Mouse (Mus musculus) heart, postnatal 25 days (tissue): ENCODE results near the gene Agpat4. TPM values are rescaled to one million over a fixed set of nuclear protein-coding genes. Genes with fewer than 3 reads are reported as not detected.
"Not testable (repeated sequence)": the region's sequence is repeated elsewhere in the genome, so short reads cannot be mapped to it uniquely, and the experiment has no call there.

ENCODE experiments used
- DNase-seq: peaks from one replicate; pipeline ENCODE4 v3.0.0; 2022; ENCODE audit warnings: low spot score
- intact Hi-C: fragments of 180-260 bp; cut with DNase I; formaldehyde crosslinking; loops from one replicate; pipeline ENCODE4 v1.15.1; 2025
- total RNA-seq, 2 experiments: library from RNA; stranded (reverse); gene quantifications; 2 replicates each; pipeline ENCODE4 v1.2.3; 2021

Gene Agpat4
- total RNA-seq, 2 experiments from 2014 or later: 4.5 to 5.1 TPM

DNA sequence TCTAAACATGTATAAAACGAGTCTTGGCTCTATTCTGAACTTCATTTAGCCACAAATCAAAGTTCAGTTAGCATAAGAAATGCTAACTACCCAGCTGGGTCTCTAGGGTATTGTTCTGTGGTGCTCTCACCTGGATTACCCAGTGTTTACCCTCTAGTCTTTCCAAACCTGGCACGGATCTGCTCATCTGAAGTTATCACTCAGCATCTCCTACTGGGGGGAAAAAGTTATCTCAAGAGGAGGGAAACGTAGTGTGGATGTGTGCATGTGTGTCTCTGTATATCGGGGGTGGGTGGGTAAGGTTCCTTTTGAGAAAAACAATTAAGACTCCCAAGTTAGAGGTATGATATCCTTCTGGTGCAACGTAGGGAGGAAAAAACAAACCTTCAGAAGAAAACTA is 1.8 kb downstream of the Agpat4 start:
- DNase-seq: no peak
- intact Hi-C loops: no loop called here

DNA sequence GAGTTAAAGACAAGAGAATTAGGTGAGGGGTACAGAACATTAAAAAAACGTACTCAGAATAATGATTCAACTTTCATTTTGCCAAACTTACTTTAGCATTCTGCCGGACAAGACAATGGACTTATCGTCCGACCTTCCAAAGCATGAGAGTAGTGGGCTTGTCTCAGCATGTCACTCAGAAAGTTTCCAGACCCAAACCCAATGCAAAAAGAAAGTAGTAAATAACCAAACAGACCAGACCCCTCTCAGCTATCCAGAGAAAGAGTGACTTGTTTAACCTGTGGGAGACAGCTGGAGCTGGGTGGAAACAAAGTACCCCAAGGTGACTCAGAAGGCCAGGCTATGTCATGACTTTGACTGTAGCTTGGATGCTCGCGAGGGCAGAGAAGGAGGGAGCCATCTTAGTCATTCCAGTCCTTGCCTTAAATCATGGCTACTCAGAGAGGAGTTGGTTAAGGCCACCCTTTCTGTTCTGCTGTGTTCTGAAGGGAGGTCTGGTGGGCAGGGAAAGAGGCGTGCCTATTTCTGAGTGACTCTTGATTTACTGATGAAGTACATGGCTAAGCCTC is 2.8 kb downstream of the Agpat4 start:
- no peak for DNase-seq
- intact Hi-C loops: no loop called here

DNA sequence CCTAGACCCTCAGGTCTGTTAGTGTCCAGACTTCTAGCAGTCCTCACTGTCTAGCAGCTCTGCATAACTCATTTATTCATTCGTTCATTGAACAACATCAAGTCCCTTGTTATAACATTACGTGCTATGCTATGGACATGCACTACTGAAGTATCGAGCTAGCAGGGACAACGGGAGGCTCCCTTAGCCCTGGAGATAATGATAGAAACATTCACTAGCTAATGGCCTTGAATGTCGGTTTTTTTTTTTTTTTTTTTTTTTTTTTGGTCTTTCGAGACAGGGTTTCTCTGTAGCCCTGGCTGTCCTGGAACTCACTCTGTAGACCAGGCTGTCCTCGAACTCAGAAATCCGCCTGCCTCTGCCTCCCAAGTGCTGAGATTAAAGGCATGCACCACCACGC is 3.8 kb downstream of the Agpat4 start:
- DNase-seq, intact Hi-C loops: not testable (repeated sequence)

DNA sequence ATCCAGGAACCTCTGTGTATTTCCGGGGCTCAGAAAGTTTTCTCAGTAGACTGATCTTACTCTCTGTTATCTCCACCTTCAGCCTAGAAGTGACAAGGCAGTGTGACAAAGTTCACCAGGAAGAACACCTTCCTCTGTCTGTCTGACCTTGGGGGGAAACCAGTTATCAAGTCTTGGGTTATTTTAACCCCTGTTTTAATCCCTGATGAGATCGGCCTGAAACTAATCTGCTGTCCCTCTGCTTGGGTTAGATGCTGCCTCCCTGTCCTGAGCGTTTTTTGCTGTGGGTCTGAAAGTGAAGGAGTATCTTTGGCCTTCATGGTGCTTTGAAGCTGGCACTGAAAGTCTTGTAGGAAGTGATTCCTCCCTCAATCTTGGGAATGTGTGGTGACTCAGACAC is 4.7 kb downstream of the Agpat4 start:
- no peak for DNase-seq
- intact Hi-C loops: no loop called here

DNA sequence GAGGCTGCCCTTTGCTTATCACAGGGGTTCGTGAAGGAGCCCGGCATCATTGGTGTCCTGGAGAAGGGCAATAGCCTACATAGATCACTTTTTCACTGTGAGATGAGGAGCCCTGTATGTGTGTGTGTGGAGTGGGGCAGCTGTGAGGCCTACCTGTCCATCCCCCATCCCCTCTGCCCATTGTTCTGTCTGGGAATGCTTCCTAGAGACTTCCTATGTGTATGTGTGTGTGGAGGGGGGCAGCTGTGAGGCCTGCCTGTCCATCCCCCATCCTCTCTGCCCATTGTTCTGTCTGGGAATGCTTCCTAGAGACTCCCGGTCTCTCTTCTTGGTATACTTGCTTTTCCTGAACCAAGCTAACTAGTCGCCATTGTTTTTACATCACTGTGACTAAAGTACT is 8.6 kb downstream of the Agpat4 start:
- no peak for DNase-seq
- intact Hi-C loops: no loop called here

GRCm38 (mm10) chr17:12128976-12129375 is 10.5 kb downstream of the Agpat4 start:
- no peak for DNase-seq
- intact Hi-C loops: no loop called here

GRCm38 (mm10) chr17:12131171-12131570 is 12.7 kb downstream of the Agpat4 start:
- intact Hi-C loops: no loop called here
- DNase-seq: no peak

- intact Hi-C loops: no loop called here
- DNase-seq: no peak
These were observed 13.1 kb downstream of the Agpat4 start for GRCm38 (mm10) chr17:12131581-12131980.

- intact Hi-C loops: no loop called here
- no peak for DNase-seq
These were observed 14.4 kb downstream of the Agpat4 start for GRCm38 (mm10) chr17:12132904-12133303.

DNA sequence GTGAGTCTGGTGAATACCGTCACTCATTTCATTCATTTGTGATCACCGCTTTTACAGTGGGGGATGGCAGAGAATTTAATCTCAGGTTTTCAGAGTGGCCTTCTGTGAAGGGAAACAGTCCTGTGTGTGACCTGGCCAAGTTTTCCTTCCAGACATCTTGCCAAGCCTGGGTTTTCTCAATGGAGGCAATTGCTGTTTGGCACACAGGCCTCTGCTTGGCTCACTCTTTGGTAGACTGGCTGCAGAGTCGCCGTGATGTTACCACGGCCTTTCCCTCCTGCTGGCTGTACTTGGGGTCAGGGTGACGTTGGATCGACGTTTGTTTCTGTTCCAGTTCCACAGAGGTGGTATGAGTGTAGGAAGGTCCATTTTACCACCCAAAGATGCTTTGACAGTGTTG is 15.5 kb downstream of the Agpat4 start:
- DNase-seq: no peak
- intact Hi-C loops: no loop called here

DNA sequence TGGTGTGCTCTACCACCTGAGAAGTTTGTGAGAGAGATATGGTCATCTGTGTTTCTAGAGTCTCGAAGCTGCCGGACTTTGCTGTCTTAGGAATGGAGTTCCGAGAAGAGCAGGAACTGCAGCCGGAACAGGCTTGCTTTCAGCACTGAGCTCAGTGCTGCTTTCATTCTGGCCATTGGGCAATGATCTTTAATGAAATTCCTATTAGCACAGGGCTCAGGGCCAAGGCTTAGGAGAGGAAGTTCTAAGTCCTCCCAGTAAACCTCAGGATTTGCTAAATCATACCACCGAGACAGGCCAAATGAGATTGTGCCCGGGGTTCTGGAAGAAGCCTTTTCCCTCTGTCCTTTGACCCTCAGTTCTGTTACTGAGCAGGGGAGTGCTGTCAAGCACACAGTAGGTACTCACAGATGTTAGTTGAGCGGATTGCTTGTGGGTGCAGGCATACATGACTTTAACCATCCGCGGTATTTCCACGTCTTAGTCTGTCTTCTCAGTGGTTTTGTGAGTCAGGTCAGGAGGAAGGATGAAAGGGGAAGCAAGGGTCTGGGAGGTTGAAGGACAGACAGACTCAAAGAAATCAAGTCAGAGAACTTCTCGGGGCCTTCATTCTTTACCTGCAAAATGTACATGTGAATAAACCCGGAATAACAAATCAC is 16.6 kb downstream of the Agpat4 start:
- no peak for DNase-seq
- intact Hi-C loops: no loop called here

- no peak for DNase-seq
- intact Hi-C loops: no loop called here
These were observed 19.9 kb downstream of the Agpat4 start for GRCm38 (mm10) chr17:12138355-12138754.

DNA sequence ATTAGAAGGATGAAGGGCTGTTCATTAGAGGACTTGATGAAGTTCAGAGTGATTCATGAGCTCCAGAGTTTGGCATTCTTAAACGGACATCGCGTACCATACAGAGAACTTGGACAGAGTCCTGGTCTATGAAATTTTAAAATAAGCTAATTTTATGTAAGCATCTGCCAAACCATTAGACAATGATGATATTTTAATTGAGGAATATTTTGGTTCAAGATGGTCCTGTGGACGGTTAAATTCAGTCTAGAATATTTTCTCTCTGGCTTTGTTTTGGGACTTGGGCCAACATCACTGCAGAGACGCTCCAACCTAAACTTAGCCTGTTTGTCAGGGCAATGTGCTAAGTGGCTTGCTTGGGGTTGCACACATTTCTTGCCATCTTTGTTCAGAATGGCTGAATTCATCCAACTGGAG is 25.5 kb downstream of the Agpat4 start:
- no peak for DNase-seq
- intact Hi-C loops: no loop called here

- no peak for DNase-seq
- intact Hi-C loops: no loop called here
These were observed 27.7 kb downstream of the Agpat4 start for GRCm38 (mm10) chr17:12146132-12146681.

GRCm38 (mm10) chr17:12147830-12148229 is 29.3 kb downstream of the Agpat4 start:
- DNase-seq: no peak
- intact Hi-C loops: no loop called here

DNA sequence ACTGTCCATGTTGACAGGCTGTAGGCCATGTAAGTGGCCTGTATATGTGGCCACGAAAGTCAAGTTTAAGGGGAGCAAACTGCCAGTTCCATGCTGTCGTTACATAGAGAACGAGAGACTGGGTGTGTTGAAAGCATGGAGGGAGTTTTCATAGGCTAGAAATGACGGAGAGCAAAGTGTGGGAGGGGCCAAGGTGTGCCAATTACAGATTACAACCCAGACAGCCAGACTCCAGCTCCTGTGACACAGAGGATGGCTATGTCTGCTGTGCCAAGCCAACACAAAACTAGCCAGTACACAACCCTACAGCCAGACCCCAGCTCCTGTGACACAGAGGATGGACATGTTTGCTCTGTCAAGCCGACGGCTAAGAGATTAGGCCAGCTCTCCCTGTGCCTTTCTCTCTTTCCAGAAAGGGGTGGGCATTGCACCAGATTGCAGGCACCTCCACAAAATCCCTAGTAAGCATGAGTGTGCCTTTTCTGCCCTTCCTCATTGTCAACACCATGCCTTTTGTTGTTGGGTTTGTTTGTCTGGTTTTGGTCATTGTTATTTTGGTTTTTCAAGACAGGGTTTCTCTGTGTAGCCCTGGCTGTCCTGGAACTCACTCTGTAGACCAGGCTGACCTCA is 30.8 kb downstream of the Agpat4 start:
- no peak for DNase-seq
- intact Hi-C loops: no loop called here

DNA sequence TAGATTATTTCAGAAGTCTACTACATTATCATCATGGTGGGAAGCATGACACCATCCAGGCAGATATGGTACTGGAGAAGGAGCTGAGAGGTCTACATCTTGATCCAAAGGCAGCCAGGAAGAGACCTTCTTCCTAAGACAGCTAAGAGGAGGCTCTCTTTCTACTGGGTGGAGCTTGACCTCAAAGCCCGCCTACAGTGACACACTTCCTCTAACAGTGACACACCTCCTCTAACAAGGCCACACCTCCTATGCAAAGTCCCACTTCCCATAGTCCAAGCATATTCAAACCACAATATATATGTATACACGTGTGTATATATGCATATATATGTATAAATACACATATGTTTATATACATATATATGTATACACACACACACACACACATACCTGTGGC is 32.5 kb downstream of the Agpat4 start:
- no peak for DNase-seq
- intact Hi-C loops: no loop called here

- intact Hi-C loops: no loop called here
- DNase-seq: no peak
These were observed 35.8 kb downstream of the Agpat4 start for GRCm38 (mm10) chr17:12154260-12154659.

- no peak for DNase-seq
- intact Hi-C loops: no loop called here
These were observed 36.7 kb downstream of the Agpat4 start for GRCm38 (mm10) chr17:12155236-12155635.

DNA sequence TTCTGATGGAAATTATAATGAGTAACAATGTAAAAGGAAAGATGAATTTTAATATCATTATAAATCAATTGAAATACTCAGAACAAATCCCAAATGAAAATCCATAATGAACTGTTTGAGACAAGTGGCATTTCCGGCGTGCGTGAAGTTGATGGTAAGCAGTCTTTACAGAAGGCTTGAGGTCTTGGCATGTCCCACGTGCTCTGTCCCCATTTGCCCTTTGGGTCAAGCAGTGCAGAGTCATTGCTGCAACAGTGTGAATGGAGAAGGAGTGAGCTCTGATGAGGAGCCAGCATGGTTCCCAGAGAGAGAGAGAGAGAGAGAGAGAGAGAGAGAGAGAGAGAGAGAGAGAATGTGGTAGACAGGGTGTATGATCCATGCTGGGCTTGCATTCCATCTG is 37.4 kb downstream of the Agpat4 start:
- intact Hi-C loops: no loop called here
- no peak for DNase-seq

- intact Hi-C loops: no loop called here
- DNase-seq: no peak
These were observed 38.2 kb downstream of the Agpat4 start for GRCm38 (mm10) chr17:12156661-12157060.
